Mouse (Mus musculus) liver (tissue): ENCODE data around the gene Sec31a.
A peak's percentile ranks its signal among the peaks of the same experiment; 100 is the strongest.
"Not testable (repeated sequence)": the region's sequence is repeated elsewhere in the genome, so short reads cannot be mapped to it uniquely, and the experiment has no call there.

Source experiments
- DNase-seq: peaks from one replicate; pipeline ENCODE4 v3.0.0-alpha.2; 2020; ENCODE audit warnings: mixed read lengths

Sec31a gene

DNA sequence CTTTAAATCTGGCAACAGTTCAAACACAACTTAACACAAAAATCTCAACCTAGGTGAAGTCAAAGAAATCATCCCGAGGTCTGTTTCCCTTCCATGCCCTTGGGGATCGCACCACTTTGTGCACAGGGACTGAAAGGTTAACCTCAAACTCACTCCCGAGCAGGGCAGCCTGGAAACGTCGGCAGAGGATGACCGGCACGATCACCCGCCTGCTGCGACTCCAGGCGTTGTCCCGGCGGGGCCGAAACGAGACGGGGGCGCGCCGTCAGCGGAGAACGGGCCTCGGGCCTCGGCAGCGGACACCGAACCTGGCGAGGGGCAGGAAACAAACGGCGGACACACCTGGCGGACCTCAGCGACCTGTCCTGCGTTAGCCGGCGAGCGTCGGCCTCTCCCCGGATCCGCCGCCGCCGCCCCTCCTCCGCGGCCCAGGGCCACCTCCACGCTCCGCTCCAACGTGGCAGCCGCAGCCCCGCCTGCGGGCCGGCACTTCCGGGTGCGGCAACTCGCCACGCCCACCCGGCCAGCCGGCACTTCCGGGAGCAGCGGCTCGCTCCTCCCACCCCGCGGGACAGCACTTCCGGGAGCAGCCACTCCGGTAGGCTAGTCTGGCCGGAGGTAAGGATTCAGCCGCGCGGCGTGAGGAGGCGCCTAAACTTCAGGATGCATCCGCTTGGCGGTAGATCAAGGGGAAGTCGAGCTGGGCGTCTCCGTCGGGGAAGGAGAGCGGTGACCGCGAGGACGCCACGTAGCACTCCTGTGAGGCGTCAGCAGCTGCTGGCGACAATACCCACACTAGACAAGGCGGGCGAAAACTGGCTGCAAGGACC, at the start of gene Sec31a:
Gene Sec31a (minus strand): TSS at position 474 of the 830 bp plus-strand sequence.
- DNase-seq = peak; percentile 98

DNA sequence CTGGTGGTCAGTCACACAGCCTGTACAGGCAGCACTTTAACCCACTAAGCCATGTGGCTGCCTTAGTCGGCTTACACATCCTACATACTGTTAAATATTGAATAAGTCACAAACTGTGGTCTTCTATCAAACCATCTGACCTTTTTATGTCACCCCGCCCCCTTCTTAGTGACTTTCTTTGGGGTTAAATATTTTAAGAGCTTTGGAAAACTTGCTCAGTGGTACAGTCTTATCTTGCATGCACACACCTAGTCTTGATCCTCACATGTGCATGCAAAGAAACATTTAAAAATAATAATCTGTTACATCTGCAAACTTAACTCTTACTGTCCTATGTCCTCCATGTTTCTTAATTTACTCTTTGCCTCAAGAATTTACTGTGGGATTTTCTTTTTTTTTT, 46.3 kb upstream of the Sec31a start:
- DNase-seq = no peak

DNA sequence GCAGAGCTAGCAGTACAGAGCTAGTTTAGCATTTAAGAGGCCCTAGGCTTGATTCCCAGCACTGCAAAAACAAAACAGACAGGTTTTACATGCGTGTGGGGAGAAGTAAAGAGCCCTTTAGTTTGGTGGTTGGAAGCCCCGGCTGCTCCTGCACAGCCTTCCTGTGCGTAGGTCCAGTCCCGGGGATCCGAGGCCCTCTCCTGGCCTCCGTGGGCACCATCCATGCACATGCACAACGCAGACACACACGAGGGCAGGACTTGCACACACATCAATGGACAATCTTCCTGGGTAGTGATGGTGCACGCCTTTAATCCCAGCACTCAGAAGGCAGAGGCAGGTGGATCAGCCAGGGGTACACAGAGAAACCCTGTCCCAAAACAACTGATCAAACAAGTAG, 45.5 kb upstream of the Sec31a start:
- DNase-seq = no peak

DNA sequence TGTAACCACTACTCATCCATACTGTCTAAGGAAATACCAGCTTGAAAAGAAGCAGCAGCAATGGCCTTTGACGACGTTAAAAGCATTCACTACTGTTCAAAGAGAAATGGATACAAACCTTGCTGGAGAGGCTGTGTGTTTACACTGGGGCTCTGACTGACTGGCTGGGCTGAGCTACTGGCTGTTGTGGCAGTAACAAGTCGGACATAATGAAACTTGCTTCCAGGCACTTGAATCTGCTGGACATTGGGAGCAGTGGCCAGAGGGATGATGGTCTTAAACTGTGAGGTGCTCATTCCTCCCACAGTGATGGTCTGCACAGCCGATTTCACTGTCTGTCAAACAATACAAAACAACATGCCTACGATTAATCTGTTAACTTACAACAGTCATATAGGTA, 43.4 kb upstream of the Sec31a start:
- DNase-seq = no peak

DNA sequence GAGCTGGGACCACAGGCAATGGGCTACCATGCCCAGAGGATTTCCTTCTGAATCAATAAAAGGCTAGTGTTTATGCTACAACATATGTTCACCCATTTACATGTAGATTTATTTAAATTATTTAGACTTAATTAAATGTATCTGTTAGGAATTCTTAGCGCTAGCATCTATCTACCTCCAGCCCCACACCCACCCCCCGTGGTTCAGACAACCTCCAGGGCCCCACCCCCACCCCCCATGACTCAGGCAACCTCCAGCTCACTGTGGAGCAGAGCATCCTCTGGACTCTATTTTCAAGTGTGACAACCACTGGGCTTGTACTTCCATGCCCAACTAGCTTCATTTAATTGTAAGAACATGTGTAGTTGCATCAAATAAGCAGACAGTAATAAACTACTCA, 35.8 kb upstream of the Sec31a start:
- no peak for DNase-seq

DNA sequence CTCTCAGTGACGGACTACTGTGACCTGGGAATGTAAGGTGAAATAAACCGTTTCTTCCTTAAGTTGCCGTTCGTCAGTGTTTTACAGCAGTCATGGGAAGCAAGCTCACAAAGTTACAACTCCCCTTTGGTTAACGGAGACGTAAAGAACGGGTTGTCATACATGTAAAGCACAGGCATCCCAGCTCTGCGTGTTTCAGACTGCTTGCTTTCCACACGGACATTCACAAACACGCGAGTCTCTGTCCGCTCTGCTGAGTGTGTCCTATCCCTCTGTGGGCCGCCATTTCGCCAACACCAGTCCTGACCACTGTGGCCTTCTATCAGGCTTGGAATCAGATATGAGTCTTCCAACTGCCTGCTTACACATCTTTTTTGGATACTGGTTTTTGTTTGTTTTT, 22.8 kb upstream of the Sec31a start:
- DNase-seq = no peak

DNA sequence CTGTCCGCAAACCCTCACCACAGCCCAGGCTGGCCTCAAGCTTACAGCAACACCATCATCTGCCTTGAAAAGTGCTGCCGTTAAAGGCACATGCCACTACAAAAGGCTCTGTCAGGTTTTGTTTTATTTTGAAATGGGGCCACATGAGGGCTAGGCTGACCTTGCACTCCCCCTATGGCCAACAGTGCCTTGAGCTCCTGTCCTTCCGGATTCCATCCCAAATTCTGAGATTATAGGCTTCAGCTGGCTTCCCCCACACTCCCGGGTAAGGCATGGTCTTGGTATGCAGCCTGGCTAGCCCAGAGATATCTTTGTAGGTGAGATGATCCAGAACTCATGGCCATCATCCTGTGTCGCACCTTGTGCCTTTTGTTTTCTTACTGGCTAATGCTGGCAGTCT, 21.9 kb upstream of the Sec31a start:
- no peak for DNase-seq

DNA sequence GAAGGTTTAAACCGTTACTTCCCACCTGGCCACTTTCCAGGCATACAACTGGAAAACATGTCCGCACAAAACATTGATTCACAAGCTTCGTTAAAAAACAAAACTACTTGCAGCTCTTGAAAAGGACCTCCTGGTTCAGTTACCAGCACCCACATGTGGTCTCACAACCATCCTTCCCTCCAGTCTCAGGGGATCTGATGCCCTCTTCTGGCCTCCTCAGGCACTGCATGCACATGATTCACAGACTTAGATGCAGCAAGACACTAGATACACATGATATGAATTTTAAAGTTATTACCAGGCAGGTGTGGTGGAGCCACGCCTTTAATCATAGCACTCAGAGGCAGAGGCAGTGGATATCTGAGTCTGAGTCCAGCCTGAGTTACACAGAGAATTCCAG, 21.1 kb upstream of the Sec31a start:
- no peak for DNase-seq

DNA sequence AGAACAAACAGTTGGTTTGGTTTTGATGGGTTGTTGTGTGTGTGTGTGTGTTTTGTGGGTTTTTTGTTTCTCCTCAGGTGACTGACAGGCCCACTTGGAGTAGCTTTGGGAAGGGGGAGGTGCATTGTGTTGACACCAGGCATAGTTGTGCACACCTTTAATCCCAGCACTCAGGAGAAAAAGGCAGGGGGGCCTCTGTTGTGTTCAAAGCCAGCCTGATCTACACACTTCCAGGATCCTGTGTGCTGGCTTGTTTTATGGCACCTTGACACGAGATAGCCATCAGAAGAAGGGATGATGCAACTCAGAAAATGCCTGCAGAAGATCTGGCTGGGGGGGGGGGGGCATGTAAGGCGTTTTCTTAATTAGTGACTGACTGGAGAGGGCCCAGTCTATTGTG, 14.9 kb upstream of the Sec31a start:
- no peak for DNase-seq

DNA sequence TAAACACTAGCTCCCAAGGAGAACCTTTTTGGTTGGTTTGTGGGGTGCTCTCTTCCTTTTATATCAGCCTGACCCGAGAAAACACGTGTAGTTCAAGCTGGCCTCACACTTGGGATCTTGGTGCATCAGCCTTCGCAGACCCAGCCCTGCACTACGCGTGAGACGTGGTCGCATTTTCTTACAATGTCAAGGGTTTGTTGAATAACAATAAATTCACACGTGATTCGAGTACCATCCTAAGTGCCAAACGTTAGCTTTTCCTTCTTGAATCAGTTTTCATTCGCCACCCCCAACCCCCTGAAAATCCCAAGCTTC, 14.0 kb upstream of the Sec31a start:
- no peak for DNase-seq

DNA sequence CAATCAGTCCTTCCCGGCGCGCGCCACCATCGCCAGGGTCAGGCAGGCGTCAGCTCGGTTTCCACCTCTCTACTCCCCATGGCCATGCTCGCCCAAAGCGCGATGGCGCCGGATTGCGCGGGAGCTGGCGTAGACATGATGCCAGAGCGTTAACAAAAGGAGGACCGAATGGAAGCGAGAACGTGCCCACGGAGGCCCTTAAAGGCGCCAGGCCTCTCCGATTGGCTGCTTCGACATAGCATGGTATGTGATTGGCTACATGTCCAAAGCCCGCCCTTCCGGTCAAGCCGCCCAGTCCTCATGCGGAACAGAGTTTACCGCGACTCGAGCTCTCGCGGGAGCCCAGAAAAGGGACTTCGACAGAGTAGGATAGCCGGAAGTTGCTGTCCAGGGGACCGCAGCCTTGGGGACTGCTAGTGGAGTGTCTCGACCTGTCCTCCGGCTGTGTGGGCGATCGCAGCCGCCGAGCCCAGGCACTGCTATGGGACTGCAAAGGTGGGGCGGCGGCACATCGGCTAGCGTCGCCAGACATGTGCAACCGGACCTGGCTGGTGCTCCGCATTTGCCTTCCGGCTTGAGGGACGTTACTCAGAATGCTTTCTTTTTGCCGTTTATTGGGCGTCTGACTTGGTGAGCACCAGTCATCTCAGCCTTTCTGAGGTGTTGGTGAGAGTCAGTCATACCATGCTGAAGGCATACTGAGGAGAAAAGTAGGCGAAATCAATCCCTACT, 13.5 kb upstream of the Sec31a start:
- peak; percentile 95 for DNase-seq

DNA sequence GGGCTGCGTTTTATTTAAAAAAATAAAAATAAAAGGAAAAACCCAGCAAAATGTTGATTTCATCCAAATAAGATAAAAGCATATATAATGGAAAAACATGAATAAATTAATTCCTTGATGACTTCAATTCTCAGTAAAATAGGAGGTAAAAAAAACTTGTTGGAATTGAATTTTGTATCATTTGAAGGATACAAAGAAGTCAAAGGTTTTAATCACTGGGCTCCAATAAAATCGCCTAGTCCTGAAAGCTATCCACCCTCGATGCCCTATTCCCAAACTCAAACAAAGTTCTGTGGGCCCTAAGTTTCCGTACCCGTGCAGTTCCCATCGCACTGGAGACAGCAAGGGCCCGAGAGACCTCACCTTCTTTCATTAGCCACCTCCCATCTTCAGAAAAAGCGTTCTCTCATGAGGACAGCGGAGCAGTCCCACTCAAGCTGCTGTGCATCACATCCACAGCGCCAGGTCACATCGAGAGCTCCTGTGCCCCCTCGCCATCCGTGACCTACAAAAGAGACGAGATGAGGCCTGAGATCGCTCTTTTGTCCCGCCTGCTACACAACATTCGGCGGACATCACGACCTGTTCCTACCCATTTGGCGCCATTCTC, 12.8 kb upstream of the Sec31a start:
- no peak for DNase-seq

DNA sequence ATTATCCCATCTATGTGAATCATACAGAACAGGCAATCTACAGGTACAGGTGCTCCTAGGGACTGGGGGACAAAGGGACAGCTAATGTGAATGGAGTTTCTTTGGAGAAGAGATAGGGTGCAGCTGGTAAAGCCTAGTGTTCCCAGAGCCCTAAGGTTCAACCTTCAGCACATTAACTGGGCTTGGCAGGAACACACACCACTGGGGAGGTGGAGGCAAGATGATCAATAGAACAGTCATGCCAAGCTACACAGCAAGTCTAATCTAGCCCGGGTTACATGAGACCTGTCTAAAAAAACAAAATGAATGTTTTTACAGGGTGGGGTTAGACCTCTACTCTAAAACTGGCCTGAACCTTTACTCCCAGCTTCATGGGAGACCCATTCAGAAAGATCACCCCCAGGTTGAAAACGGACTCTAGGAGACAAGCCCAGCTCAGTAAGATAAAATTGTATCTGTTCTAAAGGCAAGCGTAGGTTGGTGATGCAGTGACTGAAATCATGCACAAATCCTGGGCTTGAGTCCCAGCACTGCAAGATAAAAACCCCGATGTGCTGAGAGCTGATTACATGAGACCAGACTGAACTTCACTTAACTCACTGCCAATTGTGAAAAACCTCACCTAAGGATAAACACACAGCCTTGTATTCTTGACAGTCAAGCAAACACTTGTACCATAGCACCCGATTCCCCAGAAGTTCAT, 12.1 kb upstream of the Sec31a start:
- no peak for DNase-seq

DNA sequence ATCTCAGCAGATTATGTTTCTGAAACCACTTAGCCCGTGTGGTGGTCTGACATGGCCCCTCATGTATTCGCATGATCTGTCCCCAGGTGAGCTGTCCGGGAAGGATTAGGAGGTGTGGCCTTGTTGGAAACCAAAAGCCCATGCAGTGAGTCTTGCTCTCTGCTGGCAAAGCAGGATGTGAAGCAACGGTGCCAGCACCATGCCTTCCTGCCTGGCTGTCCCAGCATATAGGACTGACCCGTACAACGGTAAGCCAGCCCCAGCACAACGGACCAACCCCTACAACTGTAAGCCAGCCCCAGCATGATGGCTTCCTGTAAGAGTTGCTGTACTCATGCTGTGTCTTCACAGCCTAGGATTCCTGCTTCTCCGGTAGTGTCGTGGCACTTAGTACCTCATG, 11.2 kb upstream of the Sec31a start:
- DNase-seq = no peak

DNA sequence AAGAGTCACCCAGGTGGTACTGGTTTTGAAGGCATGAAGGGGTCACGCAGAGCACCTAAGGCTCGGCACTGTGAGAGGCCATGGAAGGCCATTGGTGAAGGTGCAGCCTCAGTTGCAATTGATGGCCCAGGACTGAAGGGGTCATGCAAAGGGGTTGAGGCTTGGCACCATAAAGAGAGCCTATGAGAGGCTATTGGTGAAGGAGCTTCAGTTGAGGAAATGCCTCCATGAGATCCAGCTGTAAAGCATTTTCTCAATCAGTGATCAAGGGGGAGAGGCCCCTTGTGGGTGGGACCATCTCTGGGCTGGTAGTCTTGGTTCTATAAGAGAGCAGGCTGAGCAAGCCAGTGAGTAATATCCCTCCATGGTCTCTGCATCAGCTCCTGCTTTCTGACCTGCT, 9.8 kb upstream of the Sec31a start:
- DNase-seq = not testable (repeated sequence)

DNA sequence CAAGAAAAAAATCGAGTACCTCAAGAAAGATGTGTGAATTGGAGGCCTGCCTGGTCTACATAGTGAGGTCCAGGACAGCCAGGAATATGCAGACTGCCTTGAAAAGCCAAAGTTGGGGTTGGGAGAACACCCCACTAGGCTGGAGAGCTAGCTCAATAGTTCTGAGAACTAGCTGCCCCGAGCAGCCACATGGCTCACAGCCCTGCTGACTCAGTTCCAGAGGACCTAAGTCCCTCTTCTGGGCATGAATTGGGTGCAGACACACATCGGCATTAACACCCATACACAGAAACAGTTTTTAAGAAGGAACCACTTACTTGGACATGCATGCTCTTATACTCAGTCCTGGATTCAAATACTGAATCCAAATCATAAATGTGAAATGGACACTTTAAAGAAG, 8.2 kb upstream of the Sec31a start:
- DNase-seq = no peak

DNA sequence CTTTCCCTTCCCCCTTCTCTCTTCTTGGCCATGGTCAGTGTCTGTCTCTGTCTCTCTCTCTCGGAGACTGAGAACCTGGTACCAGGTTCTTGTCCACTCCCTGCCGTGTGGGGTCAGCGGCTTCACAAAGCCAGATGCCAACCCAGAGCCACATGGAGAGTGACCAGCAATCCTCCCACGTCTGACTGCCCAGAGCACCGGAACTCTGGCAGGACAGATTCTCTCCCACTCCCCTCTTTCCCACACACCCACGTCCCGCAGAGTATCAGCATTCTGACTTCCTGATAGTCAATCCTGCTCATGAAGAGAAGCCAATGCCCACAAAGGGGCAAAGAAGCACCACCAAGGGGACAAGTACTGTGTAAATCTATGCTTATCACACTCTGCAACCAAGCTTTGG, 7.6 kb upstream of the Sec31a start:
- no peak for DNase-seq

DNA sequence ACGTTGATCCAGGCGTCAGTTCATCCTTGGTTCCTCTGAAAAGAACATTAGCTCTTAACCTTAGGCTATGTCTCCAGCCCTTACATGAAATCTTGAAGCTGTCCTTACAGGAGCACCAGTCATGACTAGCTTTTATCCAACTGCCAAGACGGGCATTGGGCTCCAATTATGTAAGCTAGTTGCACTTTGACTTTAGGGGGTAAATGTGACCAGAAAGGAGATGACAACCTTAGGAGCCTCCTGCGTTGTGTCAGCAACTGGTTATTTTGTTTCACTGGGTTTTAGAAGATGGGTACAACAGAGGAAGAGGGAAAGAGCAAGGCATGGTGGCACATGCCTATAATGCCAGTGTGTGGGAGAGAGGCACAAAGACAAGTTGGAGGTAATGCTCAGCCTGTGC, 2.8 kb upstream of the Sec31a start:
- no peak for DNase-seq

DNA sequence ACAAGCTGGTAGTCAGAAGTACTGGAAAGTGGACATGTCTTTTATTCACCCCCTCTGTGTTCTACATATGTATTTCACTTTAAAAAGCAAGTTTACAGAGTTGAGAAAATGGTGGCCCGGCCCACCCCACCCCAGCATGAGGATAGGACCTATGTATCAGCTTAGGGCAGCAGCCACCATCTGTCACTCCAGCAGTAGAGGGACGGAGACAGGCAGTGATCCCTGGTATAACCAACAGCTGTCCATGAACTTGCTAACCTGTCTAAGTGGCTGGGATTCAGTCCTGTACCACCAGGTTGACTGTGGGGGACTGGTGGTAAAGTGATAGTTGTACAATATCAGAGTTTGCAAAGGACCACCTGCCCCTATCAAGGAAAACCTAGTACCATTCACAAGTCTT, 2.0 kb upstream of the Sec31a start:
- no peak for DNase-seq

DNA sequence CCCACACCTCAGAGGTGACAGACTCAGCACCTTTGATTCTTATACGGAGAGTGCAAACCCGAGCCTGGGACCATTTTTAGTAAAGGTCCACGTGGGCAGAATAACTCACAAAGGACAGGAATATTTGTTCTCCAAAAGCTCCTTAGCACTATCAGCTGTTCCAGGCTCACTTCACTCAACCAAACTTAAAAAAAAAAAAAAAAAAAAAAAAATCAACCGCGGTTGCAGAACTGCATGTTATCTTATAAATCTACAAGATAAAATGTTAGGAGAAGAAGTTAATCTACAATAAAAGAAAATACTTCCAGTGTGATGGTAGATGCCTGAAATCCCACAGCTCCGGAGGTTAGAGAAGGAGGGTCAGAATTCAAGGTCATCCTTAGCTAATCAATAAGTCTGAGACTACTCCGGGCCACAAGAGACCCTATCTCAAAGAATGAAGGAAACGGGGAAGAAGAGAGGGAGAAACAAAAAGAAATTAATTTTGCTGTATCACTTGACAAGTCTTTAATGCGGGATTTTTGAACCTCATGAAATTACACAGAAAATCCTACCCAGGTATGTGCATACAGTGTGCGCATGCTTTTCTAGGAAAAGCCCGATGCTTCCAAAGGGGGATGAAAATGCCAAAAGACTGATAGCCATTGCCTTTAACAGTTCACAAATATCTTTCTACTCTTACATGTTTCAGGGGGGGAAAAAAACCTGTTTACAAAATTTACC, 1.4 kb downstream of the Sec31a start:
- DNase-seq = no peak

DNA sequence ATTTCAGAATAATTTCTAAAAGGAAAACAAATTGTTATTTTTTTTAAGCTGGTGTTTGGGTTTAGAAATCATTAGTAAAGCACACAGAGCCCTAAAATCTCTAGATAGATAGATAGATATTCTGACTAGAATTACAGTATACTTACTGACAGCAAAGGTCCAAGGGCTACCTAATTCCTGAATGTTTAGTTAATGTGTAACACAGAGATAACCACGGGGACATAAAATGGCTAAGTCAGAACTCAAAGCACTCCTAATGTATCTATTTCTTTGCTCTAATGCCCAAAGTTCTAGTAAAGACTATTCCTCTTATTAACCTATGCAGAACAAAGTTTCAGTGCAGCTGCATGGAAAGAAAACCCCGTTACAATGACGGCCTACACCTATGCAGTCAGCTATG, 3.1 kb downstream of the Sec31a start:
- no peak for DNase-seq

DNA sequence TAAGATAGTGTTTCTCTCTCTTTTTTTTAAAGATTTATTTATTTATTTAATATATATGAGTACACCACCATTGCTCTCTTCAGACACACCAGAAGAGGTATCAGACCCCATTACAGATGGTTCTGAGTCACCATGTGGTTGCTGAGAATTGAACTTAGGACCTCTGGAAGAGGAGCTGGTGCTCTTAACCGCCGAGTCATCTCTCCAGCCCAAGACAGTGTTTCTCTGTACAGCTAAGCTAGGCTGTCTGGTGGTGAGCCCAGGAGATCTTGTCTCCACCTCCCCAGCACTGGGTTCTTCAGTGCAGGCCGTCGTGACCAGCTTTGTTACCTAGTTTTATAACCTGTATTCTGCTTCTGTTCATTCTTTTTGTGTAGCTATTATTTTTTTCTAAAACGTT, 5.8 kb downstream of the Sec31a start:
- DNase-seq = no peak

DNA sequence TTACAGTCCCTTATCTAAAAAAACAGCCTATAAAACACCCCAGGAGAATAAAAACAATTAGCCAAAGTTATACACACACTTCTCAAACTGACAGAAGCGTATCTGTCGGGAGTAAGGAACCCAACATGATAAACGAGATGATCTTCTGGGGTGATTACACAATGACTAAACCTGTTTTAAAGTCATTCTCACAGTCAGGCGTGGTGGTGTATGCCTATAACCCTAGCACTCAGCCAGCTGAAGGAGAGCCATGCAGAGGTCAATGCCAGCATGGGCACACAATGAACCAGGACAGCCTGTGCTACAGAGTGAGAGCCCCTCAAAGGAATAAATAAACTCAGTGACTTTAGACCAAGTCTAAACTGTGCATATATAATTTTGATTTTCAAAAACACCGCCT, 7.5 kb downstream of the Sec31a start:
- no peak for DNase-seq
